In the genomic region with DNA sequence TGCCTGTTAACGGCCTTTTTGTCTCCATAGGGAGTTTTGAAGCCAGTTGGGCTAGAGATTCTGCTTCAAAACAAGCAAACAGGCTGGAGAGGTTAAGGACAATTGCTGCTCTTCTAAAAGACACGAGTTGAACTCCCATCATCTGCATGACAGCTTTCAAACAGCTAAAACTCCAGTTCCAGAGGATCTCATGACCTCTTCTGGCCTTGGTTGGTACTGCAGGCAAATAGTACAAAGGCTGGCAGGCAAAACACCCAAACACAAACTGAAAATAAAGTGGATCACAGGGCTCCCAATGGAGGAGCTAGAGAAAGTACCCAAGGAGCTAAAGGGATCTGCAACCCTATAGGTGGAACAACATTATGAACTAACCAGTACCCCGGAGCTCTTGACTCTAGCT, we compare ENCODE assay signal across 8 mouse cellular contexts. TPM values are rescaled to one million over a fixed set of nuclear protein-coding genes. Genes with fewer than 3 reads are reported as not detected.
DNase-seq lines count a peak whose midpoint lies in the region; ATAC-seq and TF ChIP-seq lines count a peak whose summit lies in the region.

No protein-coding gene starts in this region.

- intact Hi-C loops in heart, postnatal 14 days (cut with DNase I) = no loop called here
- intact Hi-C loops in left cerebral cortex, adult 2 months (cut with DNase I) = no loop called here

- no peaks in the 10 kb centered on the region for H3K27me3 ChIP-seq in kidney, adult 2 months (replicated peaks; ENCODE audit: control insufficient read depth, insufficient read depth, low read length)
- H3K27me3 ChIP-seq in kidney, embryonic 15.5 days = peaks cover 10% of the 10 kb centered on the region; the same call in 1 of the 2 replicates
- H3K27me3 ChIP-seq in neural tube, embryonic 11.5 days (ENCODE audit: control insufficient read depth, insufficient read depth, low read length) = no peaks in the 10 kb centered on the region

- no peak for TF ChIP-seq POLR2A in kidney, adult 2 months (IDR thresholded peaks at IDR 0.05; ENCODE audit: low read depth, low read length)

- no peak overlapping the region for H3K9ac ChIP-seq in kidney, embryonic 15.5 days
- no peak overlapping the region for H3K9ac ChIP-seq in neural tube, embryonic 11.5 days (ENCODE audit: low read length)

- H3K9me3 ChIP-seq in kidney, embryonic 15.5 days (replicated peaks) = no peaks in the 10 kb centered on the region
- H3K9me3 ChIP-seq in neural tube, embryonic 11.5 days (ENCODE audit: control insufficient read depth, low read length) = no peaks in the 10 kb centered on the region

- peak; percentile 67 for DNase-seq in kidney, adult 2 months
- peak; percentile 47 for DNase-seq in Muller cell, postnatal 12 days (ENCODE audit: inconsistent ontology term)
- peak; percentile 74 to 82 for DNase-seq in cerebellum, postnatal 14 days
- DNase-seq in heart, postnatal 14 days = peak; percentile 53 to 78
- peak; percentile 30 to 61 for DNase-seq in left cerebral cortex, adult 2 months (ENCODE audit: extremely low spot score in 1 of 2, low spot score in 2 of 2)
- peak; percentile 67 for DNase-seq in neural tube, embryonic 11.5 days (ENCODE audit: low spot score)
- DNase-seq in thymus, postnatal 36 days = peak; percentile 41 to 54

- H3K36me3 ChIP-seq in kidney, adult 2 months (ENCODE audit: control insufficient read depth, insufficient read depth, low read length) = no peaks in the 10 kb centered on the region
- H3K36me3 ChIP-seq in kidney, embryonic 15.5 days = no peaks in the 10 kb centered on the region
- no peaks in the 10 kb centered on the region for H3K36me3 ChIP-seq in neural tube, embryonic 11.5 days (ENCODE audit: control insufficient read depth, insufficient read depth, low read length)

- no peaks in the 10 kb centered on the region for H3K4me1 ChIP-seq in kidney, adult 2 months (ENCODE audit: control insufficient read depth, insufficient read depth, low read length)
- H3K4me1 ChIP-seq in kidney, embryonic 15.5 days = no peaks in the 10 kb centered on the region
- no peaks in the 10 kb centered on the region for H3K4me1 ChIP-seq in neural tube, embryonic 11.5 days (ENCODE audit: control insufficient read depth, insufficient read depth, low read length)

- H3K4me3 ChIP-seq in kidney, adult 2 months (ENCODE audit: insufficient read depth, low read depth, low read length) = no peak overlapping the region
- H3K4me3 ChIP-seq in kidney, embryonic 15.5 days (replicated peaks) = no peak overlapping the region
- H3K4me3 ChIP-seq in left cerebral cortex, adult 2 months = no peak overlapping the region
- H3K4me3 ChIP-seq in neural tube, embryonic 11.5 days (ENCODE audit: low read depth, low read length) = no peak overlapping the region

- WGBS in kidney, adult 2 months = 3% methylated on average over 2 of the region's 3 CpGs
- WGBS in kidney, embryonic 15.5 days = 20% methylated on average over 2 of the region's 3 CpGs
- WGBS in neural tube, embryonic 11.5 days = 17% methylated on average over 2 of the region's 3 CpGs

- no peak overlapping the region for H3K27ac ChIP-seq in kidney, adult 2 months (ENCODE audit: insufficient read depth, low read depth, low read length)
- no peak overlapping the region for H3K27ac ChIP-seq in kidney, embryonic 15.5 days
- no peak overlapping the region for H3K27ac ChIP-seq in left cerebral cortex, adult 2 months
- no peak overlapping the region for H3K27ac ChIP-seq in neural tube, embryonic 11.5 days (ENCODE audit: low read depth, low read length)

- no peak for ATAC-seq in kidney, embryonic 15.5 days (replicated peaks; ENCODE audit: low FRiP score)
- ATAC-seq in neural tube, embryonic 11.5 days (ENCODE audit: insufficient read depth, low FRiP score, low TSS enrichment) = no peak

- no peak overlapping the region for H3K4me2 ChIP-seq in kidney, embryonic 15.5 days
- H3K4me2 ChIP-seq in neural tube, embryonic 11.5 days (ENCODE audit: low read depth) = no peak overlapping the region

- TF ChIP-seq CTCF in kidney, adult 2 months (conservative IDR thresholded peaks at IDR 0.05; ENCODE audit: insufficient read depth, insufficient read length, low read depth, low read length) = peak; percentile 48
- TF ChIP-seq CTCF in left cerebral cortex, adult 2 months (IDR thresholded peaks at IDR 0.05) = peak; percentile 64

RNA-seq across cellular contexts. Expression of a gene that starts 31.9 kb away (rescaled TPM):
- polyA plus RNA-seq in kidney, adult 2 months (2012; rRNA removed) = 194 and 250 TPM in 2 replicates
- polyA plus RNA-seq in kidney, embryonic 15.5 days (2015; fragmentation: Nextera tagmentation; extraction: Ambion mirVana) = 121 and 124 TPM in 2 replicates
- 1,000 to 10,000 TPM; 1,001 to 1,064 TPM for total RNA-seq in heart, postnatal 14 days (2021)
- total RNA-seq in left cerebral cortex, adult 2 months (2021) = 100 to 1,000 TPM; 204 to 231 TPM
- polyA plus RNA-seq in neural tube, embryonic 11.5 days (2014; fragmentation: Nextera tagmentation; extraction: Ambion mirVana) = 110 and 113 TPM in 2 replicates
